Mouse (Mus musculus): Measurements from ENCODE around the gene Il3. TPM values are rescaled to one million over a fixed set of nuclear protein-coding genes. Genes with fewer than 3 reads are reported as not detected.

The Il3 gene
- not detected for polyA plus RNA-seq (2012; fragmentation: generic; extraction: Trizol)

GRCm38 (mm10) chr11:54267177-54267576 is at the start of gene Il3:
Gene Il3 (minus strand): TSS chr11:54267277.
- no peak within 1 kb of the TSS for H3K4me2 ChIP-seq (ENCODE audit: low read depth)
- TF ChIP-seq POLR2AphosphoS2 (IDR thresholded peaks at IDR 0.05; ENCODE audit: insufficient read length, low read depth) (no peak), MAX (IDR thresholded peaks at IDR 0.05; ENCODE audit: low read depth) (no peak), TCF12 (IDR thresholded peaks at IDR 0.05; ENCODE audit: insufficient read depth, poor library complexity, severe bottlenecking) (no peak), CEBPB (IDR thresholded peaks at IDR 0.05; ENCODE audit: insufficient read depth, poor library complexity, severe bottlenecking) (no peak)
- no peak within 1 kb of the TSS for H3ac ChIP-seq (ENCODE audit: control insufficient read depth, insufficient read length)
- no peaks in the 10 kb centered on the region for H3K27me3 ChIP-seq (ENCODE audit: control insufficient read depth, insufficient read depth, insufficient read length)
- no peaks in the 10 kb centered on the region for H3K36me3 ChIP-seq (ENCODE audit: control insufficient read depth, insufficient read depth)
- H3K79me2 ChIP-seq (ENCODE audit: control insufficient read depth, insufficient read depth): no peaks in the 10 kb centered on the region
- H3K4me3 ChIP-seq: no peak within 1 kb of the TSS

- no peaks in the 10 kb centered on the region for H3K79me2 ChIP-seq (ENCODE audit: control insufficient read depth, insufficient read depth)
- no peak overlapping the region for H3K4me3 ChIP-seq
- no peaks in the 10 kb centered on the region for H3K27me3 ChIP-seq (ENCODE audit: control insufficient read depth, insufficient read depth, insufficient read length)
- TF ChIP-seq USF1 (IDR thresholded peaks at IDR 0.05; ENCODE audit: low read depth) (no peak), CEBPB (IDR thresholded peaks at IDR 0.05; ENCODE audit: insufficient read depth, poor library complexity, severe bottlenecking) (no peak), POLR2A (IDR thresholded peaks at IDR 0.05; ENCODE audit: insufficient read length, low read depth) (no peak), MYOG (IDR thresholded peaks at IDR 0.05; ENCODE audit: control insufficient read depth in 1 of 3, insufficient read depth in 1 of 3, insufficient read length in 2 of 3, low read depth in 2 of 3) (no peak), REST (IDR thresholded peaks at IDR 0.05; ENCODE audit: insufficient read depth, insufficient read length) (no peak), TCF3 (IDR thresholded peaks at IDR 0.05; ENCODE audit: insufficient read length, low read depth) (no peak), POLR2AphosphoS2 (IDR thresholded peaks at IDR 0.05; ENCODE audit: insufficient read length, low read depth) (no peak)
- H3K36me3 ChIP-seq (ENCODE audit: control insufficient read depth, insufficient read depth): no peaks in the 10 kb centered on the region
- no peak overlapping the region for H3K4me2 ChIP-seq (ENCODE audit: low read depth)
- H3ac ChIP-seq (ENCODE audit: control insufficient read depth, insufficient read length): no peak overlapping the region
These were observed 48.3 kb upstream of the Il3 start for GRCm38 (mm10) chr11:54315336-54315735.

- H3K36me3 ChIP-seq (ENCODE audit: control insufficient read depth, insufficient read depth): no peaks in the 10 kb centered on the region
- no peak for TF ChIP-seq MYOG (IDR thresholded peaks at IDR 0.05; ENCODE audit: control insufficient read depth in 1 of 3, insufficient read depth in 1 of 3, insufficient read length in 2 of 3, low read depth in 2 of 3)
- no peak for TF ChIP-seq SRF (IDR thresholded peaks at IDR 0.05; ENCODE audit: control insufficient read depth, insufficient read length, low read depth)
- TF ChIP-seq MAX (IDR thresholded peaks at IDR 0.05; ENCODE audit: low read depth): no peak
- TF ChIP-seq E2F4 (IDR thresholded peaks at IDR 0.05; ENCODE audit: insufficient read depth): no peak
- TF ChIP-seq MYOD1 (IDR thresholded peaks at IDR 0.05; ENCODE audit: control insufficient read depth in 1 of 3, insufficient read length in 2 of 3, low read depth in 2 of 3): no peak
- no peak for TF ChIP-seq TCF3 (IDR thresholded peaks at IDR 0.05; ENCODE audit: insufficient read length, low read depth)
- H3K4me3 ChIP-seq: no peak overlapping the region
- H3ac ChIP-seq (ENCODE audit: control insufficient read depth, insufficient read length): no peak overlapping the region
- H3K4me2 ChIP-seq (ENCODE audit: low read depth): no peak overlapping the region
- H3K79me2 ChIP-seq (ENCODE audit: control insufficient read depth, insufficient read depth): no peaks in the 10 kb centered on the region
- H3K27me3 ChIP-seq (ENCODE audit: control insufficient read depth, insufficient read depth, insufficient read length): no peaks in the 10 kb centered on the region
These were observed 47.7 kb upstream of the Il3 start for GRCm38 (mm10) chr11:54314740-54315139.

GRCm38 (mm10) chr11:54313391-54314360 is 46.6 kb upstream of the Il3 start:
- Histone ChIP-seq H3K79me2 (ENCODE audit: control insufficient read depth, insufficient read depth) (no peaks in the 10 kb centered on the region), H3K36me3 (ENCODE audit: control insufficient read depth, insufficient read depth) (no peaks in the 10 kb centered on the region), H3K27me3 (ENCODE audit: control insufficient read depth, insufficient read depth, insufficient read length) (no peaks in the 10 kb centered on the region), H3ac (ENCODE audit: control insufficient read depth, insufficient read length) (no peak overlapping the region), H3K4me2 (ENCODE audit: low read depth) (no peak overlapping the region), H3K4me3 (no peak overlapping the region)
- TF ChIP-seq TCF3 (IDR thresholded peaks at IDR 0.05; ENCODE audit: insufficient read length, low read depth) (no peak), TCF12 (IDR thresholded peaks at IDR 0.05; ENCODE audit: insufficient read depth, poor library complexity, severe bottlenecking) (no peak), CEBPB (IDR thresholded peaks at IDR 0.05; ENCODE audit: insufficient read depth, poor library complexity, severe bottlenecking) (no peak), MYOG (IDR thresholded peaks at IDR 0.05; ENCODE audit: control insufficient read depth in 1 of 3, insufficient read depth in 1 of 3, insufficient read length in 2 of 3, low read depth in 2 of 3) (no peak), REST (IDR thresholded peaks at IDR 0.05; ENCODE audit: insufficient read depth, insufficient read length) (no peak), POLR2A (IDR thresholded peaks at IDR 0.05; ENCODE audit: insufficient read length, low read depth) (no peak), MYOD1 (IDR thresholded peaks at IDR 0.05; ENCODE audit: control insufficient read depth in 1 of 3, insufficient read length in 2 of 3, low read depth in 2 of 3) (no peak), MAX (IDR thresholded peaks at IDR 0.05; ENCODE audit: low read depth) (no peak), E2F4 (IDR thresholded peaks at IDR 0.05; ENCODE audit: insufficient read depth) (no peak), POLR2AphosphoS2 (IDR thresholded peaks at IDR 0.05; ENCODE audit: insufficient read length, low read depth) (no peak), SRF (IDR thresholded peaks at IDR 0.05; ENCODE audit: control insufficient read depth, insufficient read length, low read depth) (no peak), USF1 (IDR thresholded peaks at IDR 0.05; ENCODE audit: low read depth) (no peak)

- Histone ChIP-seq H3ac (ENCODE audit: control insufficient read depth, insufficient read length) (no peak overlapping the region), H3K79me2 (ENCODE audit: control insufficient read depth, insufficient read depth) (no peaks in the 10 kb centered on the region), H3K4me2 (ENCODE audit: low read depth) (no peak overlapping the region), H3K27me3 (ENCODE audit: control insufficient read depth, insufficient read depth, insufficient read length) (no peaks in the 10 kb centered on the region), H3K36me3 (ENCODE audit: control insufficient read depth, insufficient read depth) (no peaks in the 10 kb centered on the region), H3K4me3 (no peak overlapping the region)
- TF ChIP-seq SRF (IDR thresholded peaks at IDR 0.05; ENCODE audit: control insufficient read depth, insufficient read length, low read depth) (no peak), REST (IDR thresholded peaks at IDR 0.05; ENCODE audit: insufficient read depth, insufficient read length) (no peak), POLR2A (IDR thresholded peaks at IDR 0.05; ENCODE audit: insufficient read length, low read depth) (no peak)
These were observed 45.5 kb upstream of the Il3 start for GRCm38 (mm10) chr11:54312603-54313002.

Data from myocyte (in vitro differentiated cells).